Mouse (Mus musculus) forebrain, embryonic 13.5 days (tissue): ENCODE results near the gene Timm17b. TPM values are rescaled to one million over a fixed set of nuclear protein-coding genes. Genes with fewer than 3 reads are reported as not detected.

Experiments
- polyA plus RNA-seq: library from polyadenylated mRNA; unstranded; fragments of >200 nt; fragmentation: Nextera tagmentation; extraction: Ambion mirVana; gene quantifications from 2 replicates; pipeline ENCODE4 v1.2.1, GENCODE M21; 2015

Timm17b gene
- polyA plus RNA-seq, 1 experiment from 2014 or later = 168 TPM

Other genes starting within 250 kb of the Timm17b start
- gene Prickle3, start 242.1 kb upstream of the Timm17b start, polyA plus RNA-seq = 1.3 and 2.3 TPM in 2 replicates
- gene Plp2, start 228.0 kb upstream of the Timm17b start, polyA plus RNA-seq = 45.7 and 50.5 TPM in 2 replicates
- 0.06 and 0.09 TPM in 2 replicates for gene Magix, start 218.1 kb upstream of the Timm17b start, polyA plus RNA-seq
- gene Gpkow, start 202.2 kb upstream of the Timm17b start, polyA plus RNA-seq = 44.1 and 47.7 TPM in 2 replicates
- 29.0 and 33.6 TPM in 2 replicates for gene Wdr45, start 185.0 kb upstream of the Timm17b start, polyA plus RNA-seq
- gene Gm45208, start 177.1 kb upstream of the Timm17b start, polyA plus RNA-seq = 0.53 and 0.67 TPM in 2 replicates
- 91.9 and 93.3 TPM in 2 replicates for gene Praf2, start 170.9 kb upstream of the Timm17b start, polyA plus RNA-seq
- 30.4 and 33.8 TPM in 2 replicates for gene Ccdc120, start 148.5 kb upstream of the Timm17b start, polyA plus RNA-seq
- 20.0 and 23.8 TPM in 2 replicates for gene Tfe3, start 136.8 kb upstream of the Timm17b start, polyA plus RNA-seq
- 71.6 and 82.6 TPM in 2 replicates for gene Gripap1, start 109.6 kb upstream of the Timm17b start, polyA plus RNA-seq
- gene Kcnd1, start 77.1 kb upstream of the Timm17b start, polyA plus RNA-seq = 1.1 and 1.4 TPM in 2 replicates
- 43.9 and 44.9 TPM in 2 replicates for gene Otud5, start 58.0 kb upstream of the Timm17b start, polyA plus RNA-seq
- 13.0 and 13.3 TPM in 2 replicates for gene Pim2, start 21.1 kb upstream of the Timm17b start, polyA plus RNA-seq
- gene Slc35a2, start 15.3 kb upstream of the Timm17b start, polyA plus RNA-seq = 29.7 and 36.6 TPM in 2 replicates
- 202 and 206 TPM in 2 replicates for gene Pqbp1, start 88 bp upstream of the Timm17b start, polyA plus RNA-seq
- gene Gm10491, start 8.5 kb downstream of the Timm17b start, polyA plus RNA-seq = not detected in 2 replicates
- gene Gm10490, start 10.2 kb downstream of the Timm17b start, polyA plus RNA-seq = not detected in 2 replicates
- gene Pcsk1n, start 20.5 kb downstream of the Timm17b start, polyA plus RNA-seq = 82.1 and 83.8 TPM in 2 replicates
- gene Eras, start 29.2 kb downstream of the Timm17b start, polyA plus RNA-seq = not detected in 2 replicates
- gene Hdac6, start 48.5 kb downstream of the Timm17b start, polyA plus RNA-seq = 53.5 and 64.8 TPM in 2 replicates
- gene Gata1, start 78.7 kb downstream of the Timm17b start, polyA plus RNA-seq = 0.26 and 0.39 TPM in 2 replicates
- not detected in 2 replicates for gene Glod5, start 119.1 kb downstream of the Timm17b start, polyA plus RNA-seq
- gene Suv39h1, start 175.4 kb downstream of the Timm17b start, polyA plus RNA-seq = 62.3 and 72.1 TPM in 2 replicates
- gene Was, start 191.1 kb downstream of the Timm17b start, polyA plus RNA-seq = 0.10 TPM in 1 of 2 replicates, not detected in the other
- 36.2 and 43.6 TPM in 2 replicates for gene Wdr13, start 233.5 kb downstream of the Timm17b start, polyA plus RNA-seq
- 483 and 515 TPM in 2 replicates for gene Rbm3, start 246.5 kb downstream of the Timm17b start, polyA plus RNA-seq